Mouse (Mus musculus) ES-Bruce4 (cell line): ENCODE measurements at regions not wholly inside any gene's neighbourhood (a gene's known extent, or its start where the extent isn't known, plus 50 kb on each side); places are given as distances from the start of the nearest gene placed in this dataset.

Source experiments
- CTCF ChIP-seq: IDR thresholded peaks from one replicate; pipeline ENCODE4 v1.8.1; 2011; ENCODE audit warnings: low read depth, low read length
- POLR2A ChIP-seq: IDR thresholded peaks from one replicate; pipeline ENCODE4 v1.8.1; 2011; ENCODE audit warnings: low read length; ENCODE audit not compliant: insufficient read depth

DNA sequence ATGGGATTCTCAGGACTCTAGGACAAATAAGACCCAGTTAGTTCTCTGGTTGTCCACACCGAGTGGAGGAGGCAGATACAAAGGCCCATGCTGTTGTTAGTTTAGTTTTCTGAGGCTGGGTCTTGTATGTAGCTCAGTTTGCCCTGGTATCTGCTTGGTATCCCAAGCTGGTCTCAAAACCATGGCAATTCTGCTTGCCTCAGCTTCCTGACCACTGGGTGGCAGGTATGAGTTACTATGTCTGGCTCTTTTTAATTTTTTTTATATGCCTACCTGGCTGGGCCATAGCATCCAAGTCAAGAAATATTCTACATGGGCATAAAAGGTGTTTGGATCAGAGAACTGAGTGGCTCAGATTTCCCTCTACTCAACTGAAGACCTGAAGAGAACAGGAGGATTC lies 77.9 kb downstream of the Trim42 start:
- TF ChIP-seq CTCF (no peak), POLR2A (no peak)
